Mouse (Mus musculus): Measurements from ENCODE around the gene Pcca.

Pcca gene

GRCm38 (mm10) chr14:122835487-122836190 lies 301.5 kb downstream of the Pcca start:
- DNase-seq (ENCODE audit: low read depth, low spot score) = no peak

- no peak for DNase-seq (ENCODE audit: low read depth, low spot score)
Observed at GRCm38 (mm10) chr14:122836221-122836620, 302.1 kb downstream of the Pcca start.

- no peak for DNase-seq (ENCODE audit: low read depth, low spot score)
Observed at GRCm38 (mm10) chr14:122837018-122837417, 302.9 kb downstream of the Pcca start.

GRCm38 (mm10) chr14:122852506-122853057 lies 318.5 kb downstream of the Pcca start:
- DNase-seq (ENCODE audit: low read depth, low spot score) = no peak

GRCm38 (mm10) chr14:122859792-122860191 lies 325.7 kb downstream of the Pcca start:
- no peak for DNase-seq (ENCODE audit: low read depth, low spot score)

- no peak for DNase-seq (ENCODE audit: low read depth, low spot score)
Observed at GRCm38 (mm10) chr14:122862623-122863022, 328.5 kb downstream of the Pcca start.

GRCm38 (mm10) chr14:122865462-122866129 lies 331.5 kb downstream of the Pcca start:
- DNase-seq (ENCODE audit: low read depth, low spot score) = no peak

- DNase-seq (ENCODE audit: low read depth, low spot score) = no peak
Observed at GRCm38 (mm10) chr14:122867531-122868285, 333.6 kb downstream of the Pcca start.

- DNase-seq (ENCODE audit: low read depth, low spot score) = no peak
Observed at GRCm38 (mm10) chr14:122869831-122870230, 335.7 kb downstream of the Pcca start.

GRCm38 (mm10) chr14:122871841-122872580 lies 337.9 kb downstream of the Pcca start:
- no peak for DNase-seq (ENCODE audit: low read depth, low spot score)

- no peak for DNase-seq (ENCODE audit: low read depth, low spot score)
Observed at GRCm38 (mm10) chr14:122872612-122873011, 338.5 kb downstream of the Pcca start.

- no peak for DNase-seq (ENCODE audit: low read depth, low spot score)
Observed at GRCm38 (mm10) chr14:122875056-122875455, 340.9 kb downstream of the Pcca start.

GRCm38 (mm10) chr14:122875636-122876035 lies 341.5 kb downstream of the Pcca start:
- no peak for DNase-seq (ENCODE audit: low read depth, low spot score)

- DNase-seq (ENCODE audit: low read depth, low spot score) = peak; percentile 62
Observed at GRCm38 (mm10) chr14:122876163-122876562, 342.0 kb downstream of the Pcca start.

GRCm38 (mm10) chr14:122876723-122877122 lies 342.6 kb downstream of the Pcca start:
- no peak for DNase-seq (ENCODE audit: low read depth, low spot score)

- no peak for DNase-seq (ENCODE audit: low read depth, low spot score)
Observed at GRCm38 (mm10) chr14:122877787-122878186, 343.7 kb downstream of the Pcca start.

GRCm38 (mm10) chr14:122880291-122880690 lies 346.2 kb downstream of the Pcca start:
- no peak for DNase-seq (ENCODE audit: low read depth, low spot score)

GRCm38 (mm10) chr14:122881699-122882098 lies 347.6 kb downstream of the Pcca start:
- no peak for DNase-seq (ENCODE audit: low read depth, low spot score)

GRCm38 (mm10) chr14:122882201-122882639 lies 348.1 kb downstream of the Pcca start:
- DNase-seq (ENCODE audit: low read depth, low spot score) = no peak

- DNase-seq (ENCODE audit: low read depth, low spot score) = no peak
Observed at GRCm38 (mm10) chr14:122882795-122883409, 348.8 kb downstream of the Pcca start.

- DNase-seq (ENCODE audit: low read depth, low spot score) = no peak
Observed at GRCm38 (mm10) chr14:122883410-122883806, 349.3 kb downstream of the Pcca start.

Data from embryo, embryonic 11.5 days (tissue).